Mouse (Mus musculus): Measurements from ENCODE around the gene Gyg. TPM values are rescaled to one million over a fixed set of nuclear protein-coding genes. Genes with fewer than 3 reads are reported as not detected.

The Gyg gene
- 33.8 TPM for total RNA-seq (2023)

GRCm38 (mm10) chr3:20154531-20155367 is at the start of gene Gyg:
Gene Gyg (minus strand): TSS chr3:20155317.

Other genes with a start within 250 kb of the Gyg start
- gene Cp, start 198.3 kb downstream of the Gyg start, total RNA-seq (2023): 1.1 TPM
- gene Hps3, start 120.0 kb downstream of the Gyg start, total RNA-seq (2023): 80.0 TPM
- gene Hltf, start 97.5 kb downstream of the Gyg start, total RNA-seq (2023): 60.2 TPM
- gene Cpa3, start 86.9 kb upstream of the Gyg start, total RNA-seq (2023): 2.5 TPM
- gene Cpb1, start 120.4 kb upstream of the Gyg start, total RNA-seq (2023): 1.9 TPM
- not detected for gene Agtr1b, start 211.9 kb upstream of the Gyg start, total RNA-seq (2023)